Mouse (Mus musculus): ENCODE measurements around the gene Duoxa1. TPM values are rescaled to one million over a fixed set of nuclear protein-coding genes. Genes with fewer than 3 reads are reported as not detected.

Duoxa1 gene
- total and polyA plus RNA-seq, 2 experiments from 2014 or later = 0.41 TPM; not detected in 1

GRCm38 (mm10) chr2:122356187-122356586 lies 42.7 kb upstream of the Duoxa1 start:
- Histone ChIP-seq H3K36me3 (ENCODE audit: insufficient read depth, low read length) (peaks cover 29% of the 10 kb centered on the region), H3K4me2 (ENCODE audit: low read depth, low read length, poor library complexity, severe bottlenecking) (no peak overlapping the region), H3K4me1 (ENCODE audit: insufficient read depth, low read length) (peaks cover 4% of the 10 kb centered on the region; the same call in 1 of the 2 replicates), H3K4me3 (ENCODE audit: low read depth, low read length) (no peak overlapping the region), H3K9me3 (ENCODE audit: low read length) (no peaks in the 10 kb centered on the region), H3K9ac (replicated peaks; ENCODE audit: low read length, poor library complexity, severe bottlenecking) (no peak overlapping the region), H3K27ac (ENCODE audit: low read depth, low read length) (no peak overlapping the region), H3K27me3 (ENCODE audit: insufficient read depth, low read length) (no peaks in the 10 kb centered on the region)
- no peak for TF ChIP-seq CTCF (IDR thresholded peaks at IDR 0.05)
- DNase-seq (ENCODE audit: low spot score) = no peak
- WGBS = 80% methylated on average over 3 of the region's 3 CpGs
- ATAC-seq (ENCODE audit: low FRiP score) = no peak

DNA sequence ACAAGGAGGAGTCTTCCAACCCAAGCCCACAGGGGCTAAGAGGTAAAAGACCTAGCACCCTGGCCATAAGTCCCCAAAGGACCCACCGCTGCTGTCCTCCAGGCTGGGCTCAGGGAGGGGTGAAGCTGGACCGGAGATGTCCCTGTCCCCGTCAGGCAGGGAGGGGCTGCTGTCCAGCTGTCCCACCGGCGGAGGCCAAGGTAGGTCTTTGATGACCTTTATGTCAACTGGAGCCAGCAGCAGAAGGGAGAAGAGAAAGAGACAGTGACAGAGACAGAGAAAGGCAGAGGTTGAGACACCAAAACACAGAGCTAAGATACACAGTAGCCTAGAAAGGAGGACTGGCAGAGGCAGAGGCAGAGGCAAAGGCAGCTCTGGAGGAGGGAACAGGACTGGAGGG lies 41.9 kb upstream of the Duoxa1 start:
- Histone ChIP-seq H3K4me3 (ENCODE audit: low read depth, low read length) (no peak overlapping the region), H3K4me1 (ENCODE audit: insufficient read depth, low read length) (peaks cover 4% of the 10 kb centered on the region; the same call in 1 of the 2 replicates), H3K9me3 (ENCODE audit: low read length) (no peaks in the 10 kb centered on the region), H3K27me3 (ENCODE audit: insufficient read depth, low read length) (no peaks in the 10 kb centered on the region), H3K9ac (replicated peaks; ENCODE audit: low read length, poor library complexity, severe bottlenecking) (no peak overlapping the region), H3K36me3 (ENCODE audit: insufficient read depth, low read length) (peaks cover 29% of the 10 kb centered on the region), H3K4me2 (ENCODE audit: low read depth, low read length, poor library complexity, severe bottlenecking) (no peak overlapping the region), H3K27ac (ENCODE audit: low read depth, low read length) (no peak overlapping the region)
- 94% methylated on average over 5 of the region's 5 CpGs for WGBS
- DNase-seq (ENCODE audit: low spot score) = no peak
- no peak for TF ChIP-seq CTCF (IDR thresholded peaks at IDR 0.05)
- ATAC-seq (ENCODE audit: low FRiP score) = no peak

DNA sequence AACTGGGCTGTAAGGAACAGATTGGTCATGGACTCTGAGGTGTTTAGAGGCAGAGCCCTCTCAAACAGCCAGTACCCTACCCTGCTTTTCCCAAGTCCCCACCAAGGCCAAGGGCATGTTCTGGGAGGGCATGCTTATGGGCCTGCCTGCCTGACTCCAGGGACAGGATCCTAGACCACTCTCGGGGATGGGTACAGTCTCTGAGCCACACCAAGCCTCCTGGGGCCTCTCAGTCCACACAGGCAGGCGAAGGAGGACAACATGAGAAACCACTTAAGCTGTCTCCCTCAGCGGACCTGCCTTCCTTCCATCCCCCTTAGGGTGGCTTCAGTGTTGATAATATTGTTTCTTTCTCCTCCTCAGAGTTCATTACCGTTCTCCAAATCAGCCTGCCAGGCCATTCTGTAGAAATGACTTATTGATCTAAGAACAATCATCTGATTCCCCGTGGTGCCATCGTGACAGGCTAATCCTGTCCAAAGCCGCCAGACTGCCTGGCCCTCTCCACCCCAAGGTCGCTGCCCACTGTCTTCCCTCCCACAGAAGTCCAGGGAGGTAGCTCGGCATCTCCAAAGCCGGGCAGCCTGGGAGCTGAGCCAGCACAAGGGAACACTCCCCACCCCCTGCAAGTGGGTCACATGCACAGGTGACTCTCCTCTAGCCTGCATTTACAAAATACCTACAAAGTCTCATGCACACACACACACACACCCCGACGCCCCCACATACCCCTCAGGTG lies 40.8 kb upstream of the Duoxa1 start:
- peaks cover 11% of the 10 kb centered on the region for H3K4me1 ChIP-seq (ENCODE audit: insufficient read depth, low read length)
- 42% methylated on average over 12 of the region's 12 CpGs for WGBS

GRCm38 (mm10) chr2:122353765-122354164 lies 40.2 kb upstream of the Duoxa1 start:
- WGBS = 93% methylated on average over 8 of the region's 8 CpGs
- DNase-seq (ENCODE audit: low spot score) (no peak), ATAC-seq (ENCODE audit: low FRiP score) (no peak)
- peaks cover 13% of the 10 kb centered on the region for H3K4me1 ChIP-seq (ENCODE audit: insufficient read depth, low read length)
- H3K27ac ChIP-seq (ENCODE audit: low read depth, low read length) = no peak overlapping the region
- H3K4me3 ChIP-seq (ENCODE audit: low read depth, low read length) = no peak overlapping the region
- H3K4me2 ChIP-seq (ENCODE audit: low read depth, low read length, poor library complexity, severe bottlenecking) = no peak overlapping the region
- peaks cover 25% of the 10 kb centered on the region for H3K36me3 ChIP-seq (ENCODE audit: insufficient read depth, low read length)
- 0 out of 2 replicates have a peak overlapping the region, but pooled peaks have one; percentile 13 for H3K9ac ChIP-seq (replicated peaks; ENCODE audit: low read length, poor library complexity, severe bottlenecking)
- H3K27me3 ChIP-seq (ENCODE audit: insufficient read depth, low read length) = no peaks in the 10 kb centered on the region
- TF ChIP-seq CTCF (IDR thresholded peaks at IDR 0.05) = no peak
- H3K9me3 ChIP-seq (ENCODE audit: low read length) = no peaks in the 10 kb centered on the region

More for the DNA sequence above, 40.8 kb upstream of the Duoxa1 start:
- DNase-seq (ENCODE audit: low spot score) (no peak), ATAC-seq (ENCODE audit: low FRiP score) (no peak)
- Histone ChIP-seq H3K36me3 (ENCODE audit: insufficient read depth, low read length) (peaks cover 25% of the 10 kb centered on the region), H3K4me2 (ENCODE audit: low read depth, low read length, poor library complexity, severe bottlenecking) (no peak overlapping the region), H3K27ac (ENCODE audit: low read depth, low read length) (no peak overlapping the region), H3K9me3 (ENCODE audit: low read length) (no peaks in the 10 kb centered on the region), H3K9ac (replicated peaks; ENCODE audit: low read length, poor library complexity, severe bottlenecking) (0 out of 2 replicates have a peak overlapping the region, but pooled peaks have one; percentile 13), H3K27me3 (ENCODE audit: insufficient read depth, low read length) (no peaks in the 10 kb centered on the region), H3K4me3 (ENCODE audit: low read depth, low read length) (no peak overlapping the region)
- no peak for TF ChIP-seq CTCF (IDR thresholded peaks at IDR 0.05)

DNA sequence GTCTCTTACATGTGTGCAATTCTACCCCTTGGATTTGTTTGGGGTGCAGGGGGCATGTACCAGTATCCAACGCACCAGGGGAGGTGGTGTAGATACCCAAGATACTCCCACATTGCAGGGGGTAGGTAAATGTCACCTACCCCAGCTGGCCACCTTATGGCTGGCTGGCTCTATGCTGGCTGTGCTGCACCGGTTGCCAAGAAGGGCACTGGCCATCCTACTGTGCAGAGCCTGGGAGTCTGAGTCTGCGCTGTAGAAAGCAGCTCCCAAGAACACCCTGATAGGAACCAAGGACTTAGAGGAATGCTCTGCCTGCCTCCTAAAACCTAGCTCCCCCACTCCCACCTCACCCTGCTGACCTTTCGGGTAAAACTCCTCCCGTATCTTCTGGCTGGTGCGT lies 39.5 kb upstream of the Duoxa1 start:
- H3K9me3 ChIP-seq (ENCODE audit: low read length) = no peaks in the 10 kb centered on the region
- no peak overlapping the region; the same call in 1 of the 2 replicates for H3K27ac ChIP-seq (ENCODE audit: low read depth, low read length)
- no peak overlapping the region for H3K9ac ChIP-seq (replicated peaks; ENCODE audit: low read length, poor library complexity, severe bottlenecking)
- peaks cover 17% of the 10 kb centered on the region for H3K4me1 ChIP-seq (ENCODE audit: insufficient read depth, low read length)
- peaks cover 25% of the 10 kb centered on the region for H3K36me3 ChIP-seq (ENCODE audit: insufficient read depth, low read length)
- H3K27me3 ChIP-seq (ENCODE audit: insufficient read depth, low read length) = no peaks in the 10 kb centered on the region
- no peak for ATAC-seq (ENCODE audit: low FRiP score)
- WGBS = 80% methylated on average over 6 of the region's 6 CpGs
- no peak overlapping the region for H3K4me3 ChIP-seq (ENCODE audit: low read depth, low read length)
- no peak for DNase-seq (ENCODE audit: low spot score)
- no peak for TF ChIP-seq CTCF (IDR thresholded peaks at IDR 0.05)
- no peak overlapping the region for H3K4me2 ChIP-seq (ENCODE audit: low read depth, low read length, poor library complexity, severe bottlenecking)

DNA sequence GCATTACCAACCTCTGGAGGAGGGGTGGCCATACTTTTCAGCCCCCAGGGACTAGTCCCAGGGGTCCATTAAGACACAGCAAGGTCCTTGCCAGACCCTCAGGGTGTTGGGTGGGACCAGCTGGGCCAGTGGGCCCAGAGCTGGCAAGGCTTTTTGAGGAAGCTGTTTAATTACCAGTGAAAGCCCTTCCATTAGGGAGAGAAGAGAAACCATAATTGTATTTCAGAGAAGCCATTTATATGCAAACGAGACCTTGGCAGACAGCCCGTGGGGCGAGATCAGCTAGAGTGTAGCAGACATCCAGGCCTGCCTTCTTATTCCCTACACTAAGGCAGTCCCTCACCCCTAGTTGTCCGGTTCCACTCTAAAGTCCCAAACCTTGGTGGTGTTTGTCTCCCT lies 38.4 kb upstream of the Duoxa1 start:
- 21% methylated on average over 4 of the region's 4 CpGs for WGBS
- DNase-seq (ENCODE audit: low spot score) (peak; percentile 90), ATAC-seq (ENCODE audit: low FRiP score) (no peak)
- peaks cover 18% of the 10 kb centered on the region for H3K36me3 ChIP-seq (ENCODE audit: insufficient read depth, low read length)
- no peaks in the 10 kb centered on the region for H3K9me3 ChIP-seq (ENCODE audit: low read length)
- H3K4me1 ChIP-seq (ENCODE audit: insufficient read depth, low read length) = peaks cover 20% of the 10 kb centered on the region
- H3K4me3 ChIP-seq (ENCODE audit: low read depth, low read length) = no peak overlapping the region
- no peaks in the 10 kb centered on the region for H3K27me3 ChIP-seq (ENCODE audit: insufficient read depth, low read length)
- peak overlapping the region; percentile 69 for H3K27ac ChIP-seq (ENCODE audit: low read depth, low read length)
- no peak overlapping the region for H3K4me2 ChIP-seq (ENCODE audit: low read depth, low read length, poor library complexity, severe bottlenecking)
- no peak for TF ChIP-seq CTCF (IDR thresholded peaks at IDR 0.05)
- H3K9ac ChIP-seq (replicated peaks; ENCODE audit: low read length, poor library complexity, severe bottlenecking) = no peak overlapping the region

Data from midbrain, postnatal 0 days (tissue).